Mouse (Mus musculus) heart, postnatal 0 days (tissue): Measurements from ENCODE around the gene Prkag1.

Experiments
- CTCF ChIP-seq: IDR thresholded peaks from 2 replicates; pipeline ENCODE4 v1.5.1; 2016; ENCODE audit warnings: antibody characterized with exemption, control low read depth, low read depth
- EP300 ChIP-seq: IDR thresholded peaks from 2 replicates; pipeline ENCODE4 v1.6.1; 2016; ENCODE audit warnings: antibody characterized with exemption, low read depth

DNA sequence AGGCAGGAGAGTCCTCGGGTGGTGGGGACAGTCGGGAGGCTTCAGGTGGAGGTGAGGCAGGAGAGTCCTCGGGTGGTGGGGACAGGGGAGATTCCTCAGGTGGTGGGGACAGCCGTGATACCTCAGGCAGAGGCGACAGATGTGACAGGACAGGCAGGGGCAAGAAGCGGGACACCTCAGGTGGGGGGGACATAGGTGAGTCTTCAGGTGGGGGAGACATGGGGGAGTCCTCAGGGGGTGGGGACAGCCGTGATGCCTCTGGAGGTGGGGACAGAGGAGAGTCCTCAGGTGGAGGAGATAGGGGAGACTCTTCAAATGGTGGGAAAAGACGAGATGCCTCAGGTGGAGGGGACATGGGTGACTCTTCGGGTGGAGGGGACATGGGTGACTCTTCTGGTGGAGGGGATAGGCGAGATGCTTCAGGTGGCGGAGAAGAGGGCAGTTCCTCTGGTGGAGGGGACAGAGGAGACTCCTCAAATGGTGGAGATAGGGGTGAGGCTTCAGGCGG lies 32.2 kb upstream of the Prkag1 start:
- no peak for TF ChIP-seq CTCF
- TF ChIP-seq EP300 = no peak
